Mouse (Mus musculus) MEL (cell line): ENCODE data around the gene Cabp7.

Source experiments
- BHLHE40 ChIP-seq: IDR thresholded peaks from 2 replicates; pipeline ENCODE4 v1.6.1; 2012; ENCODE audit warnings: low read depth, mild to moderate bottlenecking, inconsistent platforms, low read length, improper control_type of control experiment, borderline replicate concordance
- CTCF ChIP-seq, 3 experiments: IDR thresholded peaks in 2 of 3; conservative IDR thresholded peaks in 1 of 3; 2 replicates each; pipeline ENCODE4 v1.5.1; 2011 to 2012; ENCODE audit warnings: low read length in 3 of 3, low read depth in 2 of 3, mild to moderate bottlenecking in 2 of 3, improper control_type of control experiment in 1 of 3, inconsistent platforms in 1 of 3, mixed read lengths in 1 of 3, moderate library complexity in 1 of 3; ENCODE audit not compliant: control insufficient read depth in 1 of 3, insufficient read depth in 1 of 3, poor library complexity in 1 of 3, severe bottlenecking in 1 of 3
- GATA1 ChIP-seq: IDR thresholded peaks from 2 replicates; pipeline ENCODE4 v1.6.1; 2011; ENCODE audit warnings: low read depth, low read length, improper control_type of control experiment
- MAFK ChIP-seq: IDR thresholded peaks from 2 replicates; pipeline ENCODE4 v1.6.1; 2011; ENCODE audit warnings: low read depth, mild to moderate bottlenecking, low read length, improper control_type of control experiment, borderline replicate concordance
- MAX ChIP-seq: IDR thresholded peaks from 2 replicates; pipeline ENCODE4 v1.6.1; 2011; ENCODE audit warnings: low read length, improper control_type of control experiment
- MAZ ChIP-seq: IDR thresholded peaks from 2 replicates; pipeline ENCODE4 v1.6.1; 2012; ENCODE audit warnings: low read depth, mild to moderate bottlenecking, inconsistent platforms, low read length, improper control_type of control experiment
- TAL1 ChIP-seq: IDR thresholded peaks from 2 replicates; pipeline ENCODE4 v1.6.1; 2012; ENCODE audit warnings: mild to moderate bottlenecking, inconsistent platforms, low read length, moderate library complexity, mixed read lengths
- TBP ChIP-seq: IDR thresholded peaks from 2 replicates; pipeline ENCODE4 v1.8.0; 2011; ENCODE audit warnings: low read depth, low read length, improper control_type of control experiment
- ZC3H11A ChIP-seq: IDR thresholded peaks from 2 replicates; pipeline ENCODE4 v1.6.1; 2012; ENCODE audit warnings: low read depth, mild to moderate bottlenecking, inconsistent platforms, low read length, improper control_type of control experiment

- TF ChIP-seq CTCF (IDR thresholded peaks at IDR 0.05 in 2 of 3, conservative IDR thresholded peaks at IDR 0.05 in 1 of 3; ENCODE audit: control insufficient read depth in 1 of 3, insufficient read depth in 1 of 3, low read depth in 2 of 3, low read length in 3 of 3, poor library complexity in 1 of 3, severe bottlenecking in 1 of 3) (peak in 1 of 3 experiments; percentile 16; a peak in 2 of 6 replicates), MAZ (no peak), TAL1 (no peak), ZC3H11A (no peak), GATA1 (no peak), MAFK (no peak), BHLHE40 (no peak), MAX (no peak), TBP (no peak)
Measured at GRCm38 (mm10) chr11:4736355-4736754, 10.2 kb downstream of the Cabp7 start.
